Mouse (Mus musculus) bone marrow macrophage, adult 2 months (primary cell): Measurements from ENCODE around the gene Mark4.

Source experiments
- CTCF ChIP-seq: IDR thresholded peaks from 2 replicates; pipeline ENCODE4 v1.5.1; 2012; ENCODE audit warnings: low read depth, mild to moderate bottlenecking, low read length, moderate library complexity
- POLR2A ChIP-seq: IDR thresholded peaks from 2 replicates; pipeline ENCODE4 v1.6.1; 2012; ENCODE audit warnings: mild to moderate bottlenecking, low read depth, low read length, borderline replicate concordance

GRCm38 (mm10) chr7:19410766-19411344, 47.8 kb downstream of the Mark4 start:
- TF ChIP-seq POLR2A (no peak), CTCF (no peak)
